Mouse (Mus musculus) ES-E14 (cell line): ENCODE results near the gene Txndc15. TPM values are rescaled to one million over a fixed set of nuclear protein-coding genes. Genes with fewer than 3 reads are reported as not detected.

Experiments used
- DNase-seq: peaks from one replicate; pipeline ENCODE4 v3.0.0-alpha.2; 2013; ENCODE audit warnings: low read depth, low spot score
- H3K27ac ChIP-seq: 2 replicates; pipeline ENCODE4 v1.5.1; 2012; ENCODE audit warnings: low read depth, mild to moderate bottlenecking, low read length, moderate library complexity, mixed read lengths; ENCODE audit not compliant: poor library complexity, insufficient read depth, severe bottlenecking
- H3K36me3 ChIP-seq: 2 replicates; pipeline ENCODE4 v1.6.1; 2012; ENCODE audit warnings: mild to moderate bottlenecking, low read length, moderate library complexity, mixed read lengths; ENCODE audit not compliant: control insufficient read depth, poor library complexity, insufficient read depth, severe bottlenecking
- H3K4me1 ChIP-seq, 2 experiments: fragments of 150-350 bp in 1 of 2; sonication (generic) in 1 of 2; 2 replicates each; pipeline ENCODE4 v1.6.1; 2012; ENCODE audit warnings: low read length in 2 of 2, mild to moderate bottlenecking in 1 of 2, mixed read lengths in 1 of 2; ENCODE audit not compliant: control insufficient read depth in 2 of 2, insufficient read depth in 2 of 2, poor library complexity in 1 of 2
- H3K4me3 ChIP-seq, 2 experiments: fragments of 150-350 bp in 1 of 2; sonication (generic) in 1 of 2; 2 replicates each; pipeline ENCODE4 v1.5.1; 2012; ENCODE audit warnings: low read length in 2 of 2, low read depth in 1 of 2, mild to moderate bottlenecking in 1 of 2, mixed read lengths in 1 of 2; ENCODE audit not compliant: insufficient read depth in 1 of 2, poor library complexity in 1 of 2, severe bottlenecking in 1 of 2
- H3K9ac ChIP-seq: 2 replicates; pipeline ENCODE4 v1.6.1; 2012; ENCODE audit warnings: low read depth, mild to moderate bottlenecking, low read length, mixed read lengths; ENCODE audit not compliant: poor library complexity, insufficient read depth, severe bottlenecking
- H3K9me3 ChIP-seq: fragments of 150-350 bp; sonication (generic); 2 replicates; pipeline ENCODE4 v1.6.1; 2012; ENCODE audit warnings: low read depth, mild to moderate bottlenecking, low read length; ENCODE audit not compliant: control insufficient read depth, insufficient read depth
- CHD2 ChIP-seq: IDR thresholded peaks from 2 replicates; pipeline ENCODE4 v1.6.1; 2014; ENCODE audit warnings: mild to moderate bottlenecking, low read depth, low read length, inconsistent platforms
- HCFC1 ChIP-seq: IDR thresholded peaks from 2 replicates; pipeline ENCODE4 v1.6.1; 2012; ENCODE audit warnings: low read length, inconsistent platforms, borderline replicate concordance; ENCODE audit not compliant: insufficient read depth
- MAFK ChIP-seq: IDR thresholded peaks from 2 replicates; pipeline ENCODE4 v1.6.1; 2014; ENCODE audit warnings: mild to moderate bottlenecking, low read depth, low read length, inconsistent platforms; ENCODE audit not compliant: insufficient read depth
- ZC3H11A ChIP-seq: IDR thresholded peaks from 2 replicates; pipeline ENCODE4 v1.6.1; 2012; ENCODE audit warnings: low read depth, mild to moderate bottlenecking, inconsistent platforms, low read length, borderline replicate concordance
- ZNF384 ChIP-seq: IDR thresholded peaks from 2 replicates; pipeline ENCODE4 v1.6.1; 2012; ENCODE audit warnings: low read depth, low read length, inconsistent platforms
- in situ Hi-C, 2 experiments: fragments of 600-800 bp; cut with MboI; formaldehyde crosslinking; loops; one replicate each; pipeline ENCODE4 v1.15.1; 2025; ENCODE audit warnings: low sequenced_read_pairs in 2 of 2, inconsistent platforms in 1 of 2; ENCODE audit not compliant: unreplicated experiment in 2 of 2
- total RNA-seq: library from RNA; depleted of rRNA; stranded (reverse); fragments of 300-350 nt; gene quantifications from 2 replicates; pipeline ENCODE4 v1.2.3, GENCODE M21; 2012

Txndc15 gene
- total RNA-seq, 1 experiment = 56.9 TPM

- in situ Hi-C loops = no loop called here
- no peak overlapping the region for H3K9ac ChIP-seq
- TF ChIP-seq ZC3H11A (no peak), MAFK (0 out of 2 replicates have a peak, but pooled peaks have one; percentile 40)
Observed at GRCm38 (mm10) chr13:55730716-55731115, 16.3 kb downstream of the Txndc15 start.

GRCm38 (mm10) chr13:55732121-55732520 lies 17.7 kb downstream of the Txndc15 start:
- no peaks in the 10 kb centered on the region for H3K36me3 ChIP-seq
- H3K27ac ChIP-seq = no peak overlapping the region
- in situ Hi-C loops = no loop called here
- no peak for DNase-seq
- no peaks in the 10 kb centered on the region for H3K9me3 ChIP-seq
- H3K4me1 ChIP-seq = no peaks in the 10 kb centered on the region
- TF ChIP-seq ZNF384 (no peak), HCFC1 (no peak)
- no peak overlapping the region for H3K9ac ChIP-seq
- no peak overlapping the region for H3K4me3 ChIP-seq

More at GRCm38 (mm10) chr13:55730716-55731115, 16.3 kb downstream of the Txndc15 start:
- H3K27ac ChIP-seq = no peak overlapping the region
- DNase-seq = peak; percentile 55
- no peaks in the 10 kb centered on the region for H3K36me3 ChIP-seq
- no peak overlapping the region for H3K4me3 ChIP-seq
- H3K4me1 ChIP-seq = peaks cover 0 to 2% of the 10 kb centered on the region in 2 experiments; a peak in 1 of 4 replicates
- H3K9me3 ChIP-seq = no peaks in the 10 kb centered on the region

GRCm38 (mm10) chr13:55733628-55734502 lies 19.4 kb downstream of the Txndc15 start:
- Histone ChIP-seq H3K9me3 (no peaks in the 10 kb centered on the region), H3K4me1 (no peaks in the 10 kb centered on the region), H3K9ac (no peak overlapping the region), H3K4me3 (no peak overlapping the region), H3K27ac (no peak overlapping the region), H3K36me3 (no peaks in the 10 kb centered on the region)
- DNase-seq = no peak
- in situ Hi-C loops = no loop called here
- TF ChIP-seq HCFC1 (no peak), CHD2 (no peak), MAFK (no peak), ZC3H11A (no peak), ZNF384 (no peak)

- no peak for DNase-seq
- TF ChIP-seq MAFK = no peak
- TF ChIP-seq HCFC1 = no peak
- no peak for TF ChIP-seq CHD2
- no peak for TF ChIP-seq ZNF384
- no peak for TF ChIP-seq ZC3H11A
- in situ Hi-C loops = no loop called here
- Histone ChIP-seq H3K27ac (no peak overlapping the region), H3K4me1 (peaks cover 0 to under 1% of the 10 kb centered on the region in 2 experiments; a peak in 1 of 4 replicates), H3K9me3 (no peaks in the 10 kb centered on the region), H3K4me3 (no peak overlapping the region), H3K36me3 (no peaks in the 10 kb centered on the region), H3K9ac (no peak overlapping the region)
Observed at GRCm38 (mm10) chr13:55737885-55738284, 23.4 kb downstream of the Txndc15 start.

GRCm38 (mm10) chr13:55742306-55742705 lies 27.9 kb downstream of the Txndc15 start:
- H3K9ac ChIP-seq = no peak overlapping the region
- H3K4me3 ChIP-seq = no peak overlapping the region
- peaks cover 0 to 5% of the 10 kb centered on the region in 2 experiments; a peak in 1 of 4 replicates for H3K4me1 ChIP-seq
- in situ Hi-C loops = no loop called here
- no peaks in the 10 kb centered on the region for H3K36me3 ChIP-seq
- no peak for TF ChIP-seq MAFK
- no peak overlapping the region for H3K27ac ChIP-seq
- H3K9me3 ChIP-seq = no peaks in the 10 kb centered on the region
- no peak for DNase-seq
